Mouse (Mus musculus) right cerebral cortex, postnatal 14 days (tissue): ENCODE measurements around the gene Phb.

ENCODE experiments used
- DNase-seq: peaks from one replicate; pipeline ENCODE4 v3.0.0; 2022

Gene Phb

DNA sequence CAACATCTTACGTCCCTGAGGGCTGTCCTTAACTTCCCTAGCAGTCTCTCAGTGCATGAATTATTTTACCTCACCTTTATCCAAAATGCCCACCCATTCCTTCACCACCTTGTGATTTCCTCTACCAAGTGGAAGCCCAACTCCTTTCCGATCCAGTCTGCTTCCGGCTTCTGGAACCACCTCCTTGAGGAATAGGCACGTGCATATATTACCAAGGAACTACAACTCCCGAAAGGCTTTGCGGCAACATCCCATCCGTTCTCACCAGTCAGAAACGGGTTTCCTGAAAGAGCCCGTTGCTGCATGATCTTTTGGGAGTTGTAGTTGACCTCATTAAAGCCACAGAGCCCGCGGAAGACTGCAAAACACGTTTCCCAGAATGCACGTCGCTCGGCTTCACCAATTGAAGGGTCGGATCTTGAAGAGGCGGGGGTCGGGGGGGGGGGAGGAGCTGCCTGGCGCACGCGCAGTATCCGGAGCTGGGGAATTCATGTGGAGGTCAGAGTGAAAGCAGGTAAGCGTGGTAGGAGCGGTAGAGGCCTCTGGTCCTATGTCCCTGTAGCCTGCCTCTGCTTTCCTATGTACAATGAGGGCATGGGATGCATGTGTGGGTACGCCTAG lies at the start of gene Phb:
TSS of gene Phb (plus strand) at position 429 of the 621 bp plus-strand sequence.
- peak; percentile 86 for DNase-seq

DNA sequence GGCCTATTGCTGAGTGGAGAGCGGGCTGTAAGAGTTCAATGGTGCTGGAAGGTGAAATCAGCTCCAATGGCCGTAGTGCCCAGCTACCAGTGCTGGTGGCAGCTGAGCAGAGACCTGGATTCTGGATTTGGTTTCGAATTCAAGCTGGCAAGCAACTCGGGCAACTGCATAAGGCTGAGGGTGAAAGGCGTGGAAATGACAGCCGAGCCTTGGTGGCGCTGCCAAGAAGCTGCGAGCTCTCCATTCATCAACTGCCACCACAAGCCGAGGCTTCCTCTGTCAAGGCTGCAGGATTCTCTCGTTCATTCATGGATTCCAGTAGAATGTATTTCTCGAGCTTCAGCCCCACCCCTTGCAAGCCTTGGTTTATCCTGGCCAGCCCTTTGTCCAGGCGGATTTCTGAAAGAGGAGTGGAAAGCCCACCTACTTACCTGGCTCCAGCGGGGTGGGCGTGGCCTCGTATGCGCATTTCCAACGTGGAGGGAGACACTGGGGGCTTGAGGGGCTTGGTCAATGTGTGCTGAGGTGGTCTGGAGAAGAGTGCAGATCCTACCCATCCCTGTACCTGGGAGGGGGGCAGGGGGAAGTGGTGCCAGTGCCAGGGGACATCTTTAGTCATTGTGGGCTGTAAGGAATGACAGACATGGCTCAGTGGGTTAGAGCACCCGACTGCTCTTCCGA lies 48.8 kb upstream of the Phb start:
- peak; percentile 35 for DNase-seq

DNA sequence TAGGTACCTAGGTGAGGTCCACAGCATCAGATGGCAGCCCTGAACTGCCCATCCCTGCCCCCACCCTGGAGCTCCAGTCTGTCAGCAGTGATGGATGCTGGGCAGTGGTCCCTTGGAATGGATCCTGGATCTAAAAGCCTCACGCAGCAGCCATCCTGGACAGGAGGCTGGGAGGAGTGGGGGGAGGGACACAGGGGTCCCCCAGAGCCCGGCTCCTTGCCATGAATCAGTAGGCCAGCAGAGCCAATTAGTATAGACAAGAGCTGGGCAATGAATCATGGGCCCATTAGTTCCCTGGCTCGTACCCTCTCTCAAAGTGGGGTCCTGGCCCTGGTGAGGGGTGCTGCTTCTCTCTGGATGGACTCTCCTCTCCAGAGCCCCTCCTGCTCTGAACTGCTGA lies 47.7 kb upstream of the Phb start:
- DNase-seq: no peak

DNA sequence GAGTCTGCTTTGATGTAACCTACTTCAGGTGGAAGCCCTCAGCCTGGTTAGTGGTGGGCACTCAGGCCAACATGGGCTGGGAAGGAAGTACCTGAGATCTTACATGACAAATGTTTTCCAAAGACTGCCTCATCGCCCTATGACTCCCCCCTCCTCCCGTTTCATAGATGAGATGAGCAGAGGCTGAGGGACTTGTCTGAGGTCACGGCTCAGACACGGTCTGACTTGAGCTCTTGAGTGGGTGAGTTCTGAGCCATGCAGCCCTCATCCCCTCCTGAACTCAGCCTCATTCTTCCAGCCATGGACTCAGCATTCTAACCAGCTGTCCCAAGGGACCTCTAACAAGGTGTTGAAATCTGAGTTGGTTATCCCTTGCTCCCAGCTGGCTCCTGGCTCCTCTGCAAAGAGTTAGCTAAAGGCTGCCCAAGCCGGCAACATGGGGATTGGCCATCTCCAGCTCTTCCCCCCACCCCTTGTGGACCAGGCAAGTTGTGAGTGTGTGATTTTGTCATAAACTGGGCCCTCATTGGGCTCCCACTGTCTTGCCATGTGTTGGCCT lies 46.8 kb upstream of the Phb start:
- no peak for DNase-seq

DNA sequence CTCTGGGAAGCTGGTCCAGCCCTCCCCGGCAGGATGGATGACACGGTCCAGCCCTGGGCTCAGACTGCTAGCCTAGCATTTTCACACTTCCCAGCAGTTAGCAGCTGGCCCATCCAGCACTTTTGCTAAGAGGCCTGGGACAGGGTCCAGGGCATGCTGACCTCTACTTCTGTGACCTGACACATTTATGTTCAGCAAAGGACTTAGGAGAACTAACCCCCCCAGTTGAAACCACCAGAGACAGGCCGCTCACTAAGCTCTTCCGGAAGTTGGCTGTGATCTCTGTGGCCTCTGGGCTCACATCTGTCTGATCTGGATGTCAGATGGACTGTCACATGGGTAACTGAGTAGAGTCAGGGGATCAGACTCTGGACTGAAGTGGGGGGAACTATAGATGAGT lies 45.7 kb upstream of the Phb start:
- no peak for DNase-seq

DNA sequence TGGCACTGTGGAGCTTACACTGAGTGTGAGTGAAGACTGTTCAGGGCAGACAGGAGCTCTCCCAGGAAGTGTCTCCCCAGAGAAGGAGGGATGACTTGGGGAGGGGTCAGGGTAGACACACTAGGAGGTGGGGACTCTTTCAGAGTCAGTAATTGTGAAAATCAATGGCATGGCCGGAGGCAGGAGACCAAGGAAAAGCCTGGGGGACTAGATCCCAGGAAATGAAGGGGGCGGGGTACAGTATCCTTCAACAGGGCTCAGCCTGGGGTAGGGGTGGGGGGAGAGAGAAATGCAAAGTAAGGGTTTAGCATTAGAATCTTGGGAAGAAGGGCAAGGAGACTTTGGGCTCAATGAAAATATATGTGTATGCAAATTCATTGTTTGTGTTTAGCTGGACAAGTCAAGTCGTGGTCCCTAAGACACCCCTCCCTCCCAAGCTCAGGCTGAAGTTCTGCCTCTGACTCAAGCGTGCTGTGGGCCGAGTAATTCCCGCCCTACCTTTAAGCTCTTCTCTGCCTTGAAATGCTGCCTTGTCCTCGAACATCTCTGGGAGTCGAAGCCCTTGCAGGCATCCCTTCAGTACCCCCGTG lies 45.1 kb upstream of the Phb start:
- no peak for DNase-seq

DNA sequence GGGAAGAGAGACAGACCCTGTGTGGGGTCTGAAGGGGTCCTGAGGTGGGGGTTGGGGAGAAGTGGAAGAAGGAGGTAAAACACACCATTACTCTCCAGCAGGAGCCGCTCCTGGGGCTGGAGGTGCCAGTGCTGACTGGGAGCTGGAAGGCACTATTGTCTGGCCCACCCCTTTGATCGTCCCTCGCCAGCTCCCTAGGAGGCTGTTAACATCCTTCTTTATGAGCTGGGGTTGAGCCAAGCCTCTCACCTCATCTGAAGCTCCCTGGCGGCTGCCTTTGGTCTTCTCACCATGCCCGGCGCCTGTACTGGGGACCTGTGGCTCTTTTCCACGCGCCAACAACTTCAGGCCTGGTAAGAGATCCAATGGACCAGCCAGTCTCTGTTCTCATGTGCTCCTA lies 44.3 kb upstream of the Phb start:
- no peak for DNase-seq

DNA sequence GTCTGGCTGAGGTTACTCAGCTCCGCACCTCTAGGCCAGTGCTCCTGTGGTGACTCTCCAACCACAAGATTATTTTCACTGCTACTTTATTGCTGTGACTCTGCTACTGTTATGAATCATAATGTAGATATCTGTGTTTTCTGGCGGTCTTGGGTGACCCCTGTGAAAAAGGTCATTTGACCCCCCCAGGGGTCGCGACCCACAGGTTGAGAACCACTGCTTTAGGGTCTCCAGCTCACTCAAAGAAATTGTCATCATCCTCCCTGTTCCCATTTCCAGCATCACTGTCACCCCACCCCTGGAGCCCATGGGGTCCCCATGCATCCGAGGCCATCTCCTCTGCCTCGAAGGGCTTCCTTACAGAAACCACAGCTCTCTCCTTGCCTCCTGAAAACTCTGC lies 36.2 kb upstream of the Phb start:
- no peak for DNase-seq

DNA sequence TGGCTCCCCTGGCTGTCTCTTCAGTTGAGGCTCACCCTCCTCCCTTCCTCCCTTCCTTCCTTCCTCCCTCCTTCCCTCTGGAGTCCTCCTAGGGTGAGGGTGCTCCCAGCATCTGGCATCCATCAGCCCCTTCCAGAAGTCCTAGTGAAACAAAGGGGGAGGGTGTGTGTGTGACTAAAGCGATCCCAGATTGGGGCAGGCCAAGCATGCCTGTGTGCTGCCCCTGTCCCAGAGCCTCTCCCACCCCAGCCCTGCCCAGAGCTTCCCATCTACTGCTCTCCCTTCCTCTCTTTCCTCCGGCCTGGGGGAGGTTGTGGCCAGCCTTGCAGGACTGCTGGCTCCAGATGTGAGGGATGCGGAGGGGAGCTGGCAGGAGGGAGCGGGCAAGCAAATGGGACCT lies 35.5 kb upstream of the Phb start:
- DNase-seq: no peak

DNA sequence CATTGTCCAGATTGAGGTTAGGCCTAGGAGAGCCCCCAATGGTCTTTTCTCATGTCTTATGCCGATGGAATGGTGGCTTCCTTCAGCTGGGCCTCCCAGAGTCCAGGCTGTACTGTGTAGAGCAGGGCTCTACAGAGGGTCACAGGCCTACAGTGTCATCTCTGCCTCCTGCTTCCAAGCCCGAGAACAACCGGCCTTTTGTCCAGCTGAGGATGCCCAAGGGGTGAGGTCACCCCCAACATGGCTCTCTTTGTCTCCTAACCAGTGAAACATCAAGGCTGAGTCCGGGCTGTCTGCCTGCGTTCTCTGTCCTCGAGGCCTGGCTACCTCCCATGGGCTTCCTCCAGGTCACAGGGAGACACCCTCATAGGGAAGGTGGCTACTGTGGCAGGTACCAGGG lies 34.3 kb upstream of the Phb start:
- DNase-seq: no peak

DNA sequence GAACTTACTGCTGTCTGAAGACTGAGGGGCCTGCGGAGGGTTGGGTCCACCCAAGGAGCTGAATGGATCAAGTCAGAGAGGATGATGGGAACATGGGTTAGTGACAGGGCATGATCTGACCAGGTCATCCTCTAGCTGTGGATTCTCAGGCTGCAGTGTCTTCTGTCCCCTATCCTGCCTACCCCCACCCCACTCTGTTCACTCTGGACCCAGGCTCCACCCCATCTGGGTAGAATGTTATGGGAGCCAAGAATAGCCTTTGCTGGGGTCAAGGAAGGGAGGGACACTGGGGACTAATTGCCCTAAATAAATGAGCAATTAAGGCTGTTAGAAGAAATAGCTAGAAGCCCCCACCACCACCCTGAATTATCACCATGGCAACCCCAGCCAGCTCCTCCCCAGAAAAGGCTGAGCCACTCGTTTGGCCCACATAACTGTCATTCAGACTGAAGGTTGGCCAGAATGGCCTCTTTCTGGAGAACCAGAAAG lies 33.2 kb upstream of the Phb start:
- no peak for DNase-seq

DNA sequence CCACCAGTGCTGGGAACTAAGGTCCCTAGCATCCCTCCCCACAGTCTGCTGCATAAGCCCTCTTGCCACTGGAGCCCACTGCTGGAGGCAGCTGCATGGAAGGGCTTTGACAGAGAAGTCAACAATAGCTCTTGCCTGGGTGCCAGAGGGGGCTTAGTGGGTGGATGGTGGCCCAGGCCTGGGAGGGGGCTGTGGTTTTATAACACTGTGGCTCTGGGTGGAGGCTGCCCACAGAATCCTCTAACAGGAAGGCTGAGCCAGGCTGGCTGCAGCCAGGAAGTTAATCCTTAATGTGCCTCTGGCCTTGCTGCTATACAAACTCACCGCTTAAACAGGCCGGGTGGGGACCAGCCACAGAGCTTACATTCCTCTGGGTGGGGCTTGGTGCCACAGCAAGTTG lies 31.7 kb upstream of the Phb start:
- DNase-seq: no peak

DNA sequence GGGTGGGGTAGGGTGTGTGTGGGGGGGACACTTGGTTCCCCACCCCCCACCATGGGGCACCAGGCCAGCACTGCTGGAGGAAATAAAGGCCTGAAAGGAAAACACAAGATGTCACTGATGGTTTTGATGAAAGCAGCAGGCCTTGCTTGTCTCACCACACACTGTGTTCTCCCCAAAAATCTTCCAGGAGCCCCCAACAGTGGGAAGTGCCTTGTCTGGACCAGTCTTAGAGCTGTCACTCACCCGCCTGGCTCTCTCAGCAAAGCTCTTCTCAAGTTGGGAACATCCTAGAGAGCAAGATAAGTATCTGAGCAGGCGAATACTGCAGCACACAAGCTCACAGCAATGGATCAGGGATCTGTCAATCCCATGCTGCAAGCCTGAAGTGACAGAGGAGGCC lies 26.0 kb upstream of the Phb start:
- DNase-seq: no peak

DNA sequence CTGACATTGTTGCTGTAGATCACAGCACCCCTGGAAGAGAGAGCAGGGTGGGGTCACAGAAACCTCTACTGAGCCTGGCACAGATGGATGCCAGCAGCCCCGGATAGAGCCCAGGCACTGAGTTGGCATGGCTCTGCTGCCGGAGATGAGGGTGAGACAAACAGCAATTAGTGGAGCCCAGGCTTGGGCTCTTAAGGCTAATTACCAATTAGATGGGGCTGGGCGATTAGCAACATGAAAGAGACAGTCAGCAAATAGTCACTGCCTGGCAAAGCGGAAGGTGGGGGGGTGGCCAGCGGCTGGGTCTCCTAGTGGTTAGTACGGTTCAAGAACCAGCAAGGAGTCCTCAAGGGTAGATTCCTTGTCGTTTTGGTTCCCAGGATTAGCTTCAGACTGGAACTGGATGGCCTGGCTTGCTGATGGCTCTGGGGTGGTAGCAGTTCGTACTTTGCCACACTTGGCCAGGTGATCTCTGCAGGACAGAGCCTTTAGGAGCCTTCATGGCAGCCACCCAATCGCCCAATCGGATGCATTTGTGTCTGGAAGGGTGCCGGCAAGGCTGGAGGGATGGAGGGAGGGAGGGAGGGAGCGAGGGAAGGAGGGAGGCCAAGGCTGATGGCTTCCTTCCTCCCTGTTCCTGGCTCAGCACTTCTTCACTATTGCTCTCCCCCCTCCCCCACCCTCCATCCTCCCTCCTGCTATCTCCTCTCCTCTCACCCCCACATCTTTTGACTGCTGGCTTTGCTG lies 24.1 kb upstream of the Phb start:
- DNase-seq: peak; percentile 31

DNA sequence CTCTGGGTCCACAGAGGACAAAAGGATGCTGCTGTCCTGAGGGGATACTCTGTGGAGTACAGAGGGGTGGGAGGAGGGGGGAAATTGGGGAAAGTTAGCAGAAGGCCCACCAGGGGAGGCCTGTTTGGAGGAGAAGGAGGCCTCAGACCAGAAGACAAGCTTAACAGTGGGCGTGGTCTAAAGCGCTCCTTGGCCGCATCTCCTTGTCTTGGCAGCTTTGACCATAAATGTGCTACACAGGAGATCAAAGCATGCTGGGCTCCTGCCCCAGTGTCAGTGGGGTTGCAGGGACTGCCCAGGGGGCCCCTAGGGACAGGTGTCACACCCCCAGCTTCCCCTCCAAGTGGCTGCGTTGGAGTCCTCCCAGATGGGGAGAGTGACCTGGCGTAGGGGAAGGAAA lies 22.9 kb upstream of the Phb start:
- DNase-seq: no peak

DNA sequence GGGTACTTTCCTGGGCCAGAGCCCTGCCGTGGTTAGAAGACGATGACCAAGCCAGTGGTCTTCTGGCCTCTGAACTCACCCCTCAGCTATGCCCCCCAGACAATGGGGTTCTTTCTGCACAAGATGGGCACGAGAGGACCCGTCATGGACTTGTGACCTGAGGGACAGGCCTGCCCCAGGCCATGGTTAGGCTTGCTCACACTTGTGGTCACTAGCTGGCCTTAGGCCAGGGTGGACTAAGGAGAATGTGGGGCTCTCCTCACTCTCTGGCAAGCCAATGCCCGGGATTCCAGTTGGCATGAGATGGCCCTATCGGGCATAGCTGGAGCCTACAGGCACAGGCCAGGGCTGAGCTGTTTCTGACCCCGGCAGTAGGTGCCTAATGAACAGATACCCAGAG lies 22.4 kb upstream of the Phb start:
- no peak for DNase-seq

DNA sequence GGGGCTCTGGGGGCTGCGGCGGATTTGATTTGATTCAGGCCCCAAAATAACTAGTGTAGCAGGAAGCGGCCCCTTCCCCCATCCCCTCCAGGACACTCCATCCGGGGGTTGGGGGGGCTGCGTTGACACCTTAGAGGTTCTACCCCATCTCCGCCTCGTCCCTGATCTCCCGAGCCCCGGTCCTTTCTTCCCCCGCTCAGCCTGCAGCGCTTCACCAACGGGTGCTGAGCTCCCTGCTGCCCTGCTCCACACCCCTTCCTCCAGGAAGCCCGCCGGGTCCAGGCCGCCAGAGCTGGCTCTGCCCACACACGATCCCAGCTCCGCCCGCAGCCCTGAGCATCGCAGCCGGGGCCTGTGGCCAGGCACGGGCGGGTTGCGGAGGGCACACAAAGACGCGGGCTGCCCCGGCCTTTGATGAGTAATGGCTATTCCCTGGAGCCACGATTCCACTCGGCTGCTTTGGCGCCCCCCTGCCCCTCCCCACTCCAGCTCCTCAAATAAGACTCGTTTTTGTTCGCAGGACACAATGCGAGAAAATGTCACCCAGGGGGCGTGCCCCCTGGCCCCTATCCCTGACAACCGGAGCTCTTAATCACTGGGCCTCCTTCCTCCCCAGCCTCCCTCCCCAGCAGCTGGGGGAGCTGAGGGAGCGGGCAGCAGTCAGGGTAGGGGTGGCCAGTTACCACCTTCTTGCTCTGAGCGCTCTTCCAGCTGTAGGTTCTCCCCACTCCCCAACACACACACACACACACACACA lies 21.2 kb upstream of the Phb start:
- no peak for DNase-seq

DNA sequence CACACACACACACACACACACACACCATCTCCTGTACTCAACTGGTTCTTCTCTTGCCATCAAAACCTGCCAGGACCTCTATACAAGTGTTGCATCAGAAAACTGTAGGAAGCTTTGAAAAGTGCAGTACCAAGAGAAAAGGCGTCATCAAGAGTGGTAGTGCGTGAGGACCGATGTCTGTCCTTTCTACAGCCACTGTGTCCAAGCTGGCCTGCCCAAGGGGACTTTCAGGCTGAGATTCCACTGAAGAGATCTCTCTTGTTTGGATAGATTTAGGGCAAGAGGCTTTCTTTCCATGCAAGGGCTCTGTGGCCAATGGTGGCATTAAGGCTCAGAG lies 20.6 kb upstream of the Phb start:
- no peak for DNase-seq

DNA sequence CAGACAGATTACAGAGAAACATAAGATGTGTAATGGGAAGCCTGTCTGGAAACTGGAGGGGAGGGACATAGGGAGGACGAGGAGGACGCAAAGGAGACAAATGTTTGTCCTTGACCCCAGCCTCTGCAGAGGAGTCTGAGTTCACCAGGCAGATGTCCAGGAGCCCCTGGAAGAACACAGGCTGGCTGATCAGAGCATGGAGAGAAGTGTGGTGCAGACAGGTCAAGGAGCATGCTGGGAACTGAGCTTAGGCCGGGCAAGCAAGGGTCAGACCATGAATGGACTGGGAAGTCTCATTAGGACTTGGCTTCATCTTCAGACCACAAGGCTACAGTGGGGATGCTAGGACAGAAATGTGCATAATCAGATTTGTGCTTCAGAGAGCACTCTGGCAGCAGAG lies 19.0 kb upstream of the Phb start:
- no peak for DNase-seq

DNA sequence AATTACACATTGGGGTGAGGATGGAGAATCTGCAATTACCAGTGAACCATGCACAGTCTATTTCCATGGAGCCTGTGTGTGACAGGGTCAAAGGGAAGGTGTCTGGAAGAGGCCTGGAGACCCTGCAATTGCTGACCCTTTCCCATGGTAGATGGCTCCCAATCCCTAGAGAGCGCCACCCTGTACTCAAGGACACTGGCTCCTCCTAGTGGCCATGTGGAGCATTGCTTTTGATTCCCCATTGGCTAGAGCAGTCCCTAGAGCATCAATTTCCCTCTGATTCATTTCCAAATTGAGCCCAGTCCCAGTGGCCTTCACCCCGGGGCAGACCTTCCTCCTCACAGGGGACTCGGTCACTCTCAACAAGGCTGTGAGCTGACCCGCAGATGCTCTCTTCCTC lies 17.9 kb upstream of the Phb start:
- peak; percentile 80 for DNase-seq

DNA sequence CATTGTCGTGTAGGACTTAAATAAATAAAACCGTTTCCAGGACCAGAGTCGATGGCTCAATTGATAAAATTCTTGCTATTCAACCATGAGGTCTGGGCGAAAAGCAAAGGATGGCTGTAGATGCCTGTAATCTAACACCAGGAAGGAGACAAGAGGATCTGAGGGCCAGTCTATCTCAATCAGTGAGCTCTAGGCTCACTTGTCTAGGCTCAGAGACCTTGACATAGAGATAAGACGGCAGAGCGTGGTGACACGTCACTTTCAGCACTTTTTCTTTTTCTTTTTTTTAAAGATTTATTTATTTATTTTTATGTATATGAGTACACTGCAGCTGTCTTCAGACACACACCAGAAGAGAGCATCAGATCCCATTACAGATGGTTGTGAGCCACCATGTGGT lies 17.2 kb upstream of the Phb start:
- no peak for DNase-seq

DNA sequence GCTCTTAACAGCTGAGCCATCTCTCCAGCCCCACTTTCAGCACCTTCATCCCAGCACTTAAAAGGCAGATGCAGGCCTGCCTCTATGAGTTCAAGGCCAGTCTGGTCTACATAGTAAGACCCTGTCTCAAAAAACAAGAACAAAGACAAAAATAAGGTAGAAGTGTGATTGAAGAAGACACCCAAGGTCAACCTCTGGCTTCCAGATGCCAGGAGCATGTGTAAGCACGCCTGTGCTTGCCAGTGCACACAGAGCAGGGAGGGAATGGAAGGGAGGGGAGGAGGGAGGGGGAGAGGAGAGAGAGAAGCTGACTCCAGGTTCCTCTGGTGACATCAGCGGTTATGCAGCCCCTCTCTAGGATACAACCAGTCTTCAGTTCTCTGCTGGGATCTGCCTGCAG lies 16.8 kb upstream of the Phb start:
- DNase-seq: no peak

DNA sequence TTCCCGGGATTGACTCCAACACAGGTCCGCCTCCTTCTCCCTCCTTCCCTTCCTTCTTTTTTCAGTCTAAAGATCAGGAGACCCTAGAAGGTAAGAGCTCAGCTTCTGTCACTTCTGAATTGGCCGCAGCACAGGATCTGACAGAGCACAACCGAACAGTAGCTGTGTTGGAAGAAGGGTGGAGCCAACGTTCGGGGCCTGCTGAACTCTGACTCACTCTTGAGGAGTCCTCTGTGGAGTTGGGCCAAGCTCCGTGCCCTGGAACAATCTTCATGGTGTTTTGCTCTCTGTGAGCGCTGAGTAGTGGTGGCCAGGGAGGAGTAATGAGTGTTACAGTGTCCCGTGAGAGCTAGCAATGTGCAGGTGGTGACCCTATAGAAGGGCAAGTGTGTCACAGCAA lies 15.8 kb upstream of the Phb start:
- DNase-seq: no peak
